Mouse (Mus musculus): Measurements from ENCODE around the gene Nfib. TPM values are rescaled to one million over a fixed set of nuclear protein-coding genes. Genes with fewer than 3 reads are reported as not detected.

Nfib gene
- polyA plus RNA-seq, 1 experiment from 2014 or later = 263 TPM

- Histone ChIP-seq H3K4me1 (replicated peaks; ENCODE audit: control insufficient read depth, insufficient read depth, low read length) (peaks cover 32% of the 10 kb centered on the region), H3K27ac (ENCODE audit: low read length) (peak overlapping the region; percentile 82)
Observed at GRCm38 (mm10) chr4:82622321-82622836, 83.2 kb downstream of the Nfib start.

DNA sequence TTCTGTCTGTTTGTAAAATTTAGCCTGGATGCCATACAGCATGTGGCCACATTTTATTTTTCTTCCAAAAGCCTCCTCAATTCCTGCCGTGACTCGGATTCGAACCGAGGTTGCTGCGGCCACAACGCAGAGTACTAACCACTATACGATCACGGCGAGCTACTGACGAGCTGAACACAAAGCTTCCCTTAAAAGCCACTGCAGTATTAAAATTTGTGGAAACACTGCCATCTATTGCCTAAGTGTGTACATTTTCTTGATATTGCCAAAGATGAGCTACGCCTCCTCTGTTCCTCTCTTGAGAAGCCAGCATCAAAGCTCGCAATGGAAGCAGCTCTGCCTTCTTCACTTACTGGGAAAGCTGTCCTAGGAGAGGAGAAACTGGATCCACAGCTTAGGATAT, 86.0 kb downstream of the Nfib start:
- ATAC-seq = peak; percentile 51
- 48% methylated on average over 12 of the region's 12 CpGs for WGBS
- H3K27me3 ChIP-seq (replicated peaks; ENCODE audit: control insufficient read depth, insufficient read depth, low read length) = no peaks in the 10 kb centered on the region
- peak overlapping the region; percentile 11; the same call in 1 of the 2 replicates for H3K27ac ChIP-seq (ENCODE audit: low read length)
- H3K9ac ChIP-seq (replicated peaks; ENCODE audit: low read depth, low read length) = no peak overlapping the region
- H3K4me2 ChIP-seq (ENCODE audit: low read length) = no peak overlapping the region
- H3K4me1 ChIP-seq (replicated peaks; ENCODE audit: control insufficient read depth, insufficient read depth, low read length) = peaks cover 36% of the 10 kb centered on the region
- H3K9me3 ChIP-seq (ENCODE audit: control insufficient read depth, low read length) = no peaks in the 10 kb centered on the region
- H3K4me3 ChIP-seq (replicated peaks; ENCODE audit: low read length) = no peak overlapping the region
- H3K36me3 ChIP-seq (ENCODE audit: control insufficient read depth, insufficient read depth) = no peaks in the 10 kb centered on the region

More at GRCm38 (mm10) chr4:82622321-82622836, 83.2 kb downstream of the Nfib start:
- Histone ChIP-seq H3K4me2 (ENCODE audit: low read length) (no peak overlapping the region), H3K9me3 (ENCODE audit: control insufficient read depth, low read length) (no peaks in the 10 kb centered on the region), H3K36me3 (ENCODE audit: control insufficient read depth, insufficient read depth) (no peaks in the 10 kb centered on the region), H3K4me3 (replicated peaks; ENCODE audit: low read length) (no peak overlapping the region), H3K27me3 (replicated peaks; ENCODE audit: control insufficient read depth, insufficient read depth, low read length) (no peaks in the 10 kb centered on the region), H3K9ac (replicated peaks; ENCODE audit: low read depth, low read length) (no peak overlapping the region)
- peak; percentile 83 for ATAC-seq
- 1% methylated on average over 3 of the region's 3 CpGs for WGBS

DNA sequence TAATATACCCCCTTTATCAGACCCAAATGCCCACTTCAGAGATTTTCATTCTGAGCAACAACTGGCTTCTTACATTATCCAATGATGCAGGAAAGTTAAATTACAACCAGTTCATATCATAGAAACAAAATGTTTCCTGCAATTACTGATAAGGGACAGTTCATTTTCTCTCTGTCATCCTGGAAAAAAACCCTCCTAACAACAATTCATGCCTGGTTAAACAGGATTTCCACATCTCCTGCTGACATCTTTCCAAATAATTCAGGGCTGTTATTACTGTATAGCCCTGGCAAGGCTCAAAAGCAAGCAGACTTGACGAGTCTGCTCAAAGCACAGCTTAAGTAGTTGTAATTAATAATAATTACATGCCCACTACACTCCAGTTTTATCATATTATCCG, 86.5 kb downstream of the Nfib start:
- H3K9ac ChIP-seq (replicated peaks; ENCODE audit: low read depth, low read length) = no peak overlapping the region
- peaks cover 40% of the 10 kb centered on the region for H3K4me1 ChIP-seq (replicated peaks; ENCODE audit: control insufficient read depth, insufficient read depth, low read length)
- H3K36me3 ChIP-seq (ENCODE audit: control insufficient read depth, insufficient read depth) = no peaks in the 10 kb centered on the region
- H3K27me3 ChIP-seq (replicated peaks; ENCODE audit: control insufficient read depth, insufficient read depth, low read length) = no peaks in the 10 kb centered on the region
- no peak overlapping the region for H3K4me3 ChIP-seq (replicated peaks; ENCODE audit: low read length)
- 12% methylated on average over 2 of the region's 2 CpGs for WGBS
- H3K9me3 ChIP-seq (ENCODE audit: control insufficient read depth, low read length) = no peaks in the 10 kb centered on the region
- no peak overlapping the region for H3K4me2 ChIP-seq (ENCODE audit: low read length)
- H3K27ac ChIP-seq (ENCODE audit: low read length) = no peak overlapping the region
- ATAC-seq = no peak

DNA sequence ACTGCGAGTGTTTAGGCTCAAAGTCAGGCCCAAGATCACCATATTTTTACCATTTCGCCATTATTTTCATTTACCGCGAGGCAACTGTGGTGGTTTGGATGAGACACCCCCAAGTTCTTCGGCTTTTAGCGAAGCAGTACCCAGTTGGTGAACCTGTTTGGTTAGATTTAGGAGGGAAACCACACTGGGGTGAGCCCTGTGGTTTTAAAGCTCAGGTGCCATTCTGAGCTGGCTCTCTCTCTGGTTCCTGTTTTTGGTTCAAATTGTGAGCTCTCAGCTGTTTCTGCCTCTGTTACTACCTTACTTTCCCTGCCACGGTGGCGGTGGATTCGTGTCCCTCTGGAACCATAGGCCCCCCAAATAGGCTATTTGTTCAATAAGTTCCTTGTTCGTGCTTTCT, 88.3 kb downstream of the Nfib start:
- 93% methylated on average over 10 of the region's 10 CpGs for WGBS
- Histone ChIP-seq H3K4me3 (replicated peaks; ENCODE audit: low read length) (no peak overlapping the region), H3K9ac (replicated peaks; ENCODE audit: low read depth, low read length) (no peak overlapping the region), H3K36me3 (ENCODE audit: control insufficient read depth, insufficient read depth) (no peaks in the 10 kb centered on the region), H3K4me1 (replicated peaks; ENCODE audit: control insufficient read depth, insufficient read depth, low read length) (peaks cover 34% of the 10 kb centered on the region), H3K27ac (ENCODE audit: low read length) (no peak overlapping the region), H3K27me3 (replicated peaks; ENCODE audit: control insufficient read depth, insufficient read depth, low read length) (no peaks in the 10 kb centered on the region), H3K4me2 (ENCODE audit: low read length) (no peak overlapping the region), H3K9me3 (ENCODE audit: control insufficient read depth, low read length) (no peaks in the 10 kb centered on the region)
- no peak for ATAC-seq

DNA sequence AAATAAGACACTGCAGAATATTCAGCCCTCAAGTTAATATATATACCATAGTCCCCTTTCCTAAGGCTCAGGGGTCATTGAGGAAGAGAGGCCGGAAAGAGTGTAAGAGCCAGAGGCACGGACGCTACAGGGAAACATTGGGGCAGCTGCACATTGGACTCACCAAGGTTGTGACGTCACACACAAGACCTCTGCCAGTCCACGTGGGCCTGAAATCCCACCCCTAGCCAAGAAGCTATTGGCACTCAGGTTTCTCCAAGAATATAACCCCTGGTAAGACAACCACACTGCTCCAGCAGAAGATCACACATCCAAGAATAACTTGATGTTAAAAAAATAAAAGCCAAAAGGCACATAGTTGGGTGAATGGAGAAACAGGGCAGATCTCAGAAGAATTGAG, 89.8 kb downstream of the Nfib start:
- Histone ChIP-seq H3K4me3 (replicated peaks; ENCODE audit: low read length) (no peak overlapping the region), H3K9ac (replicated peaks; ENCODE audit: low read depth, low read length) (no peak overlapping the region), H3K4me2 (ENCODE audit: low read length) (no peak overlapping the region), H3K27me3 (replicated peaks; ENCODE audit: control insufficient read depth, insufficient read depth, low read length) (no peaks in the 10 kb centered on the region), H3K4me1 (replicated peaks; ENCODE audit: control insufficient read depth, insufficient read depth, low read length) (peaks cover 25% of the 10 kb centered on the region), H3K36me3 (ENCODE audit: control insufficient read depth, insufficient read depth) (no peaks in the 10 kb centered on the region), H3K27ac (ENCODE audit: low read length) (no peak overlapping the region), H3K9me3 (ENCODE audit: control insufficient read depth, low read length) (no peaks in the 10 kb centered on the region)
- no peak for ATAC-seq
- WGBS = 83% methylated on average over 5 of the region's 5 CpGs

GRCm38 (mm10) chr4:82614466-82614805, 91.1 kb downstream of the Nfib start:
- ATAC-seq = peak; percentile 45; the same call in 1 of the 2 replicates
- H3K9me3 ChIP-seq (ENCODE audit: control insufficient read depth, low read length) = no peaks in the 10 kb centered on the region
- 14% methylated on average over 7 of the region's 7 CpGs for whole genome bisulfite sequencing
- peak overlapping the region; percentile 26; the same call in 1 of the 2 replicates for H3K9ac ChIP-seq (replicated peaks; ENCODE audit: low read depth, low read length)
- H3K4me3 ChIP-seq (replicated peaks; ENCODE audit: low read length) = no peak overlapping the region
- no peak overlapping the region for H3K4me2 ChIP-seq (ENCODE audit: low read length)
- no peaks in the 10 kb centered on the region for H3K36me3 ChIP-seq (ENCODE audit: control insufficient read depth, insufficient read depth)
- H3K27ac ChIP-seq (ENCODE audit: low read length) = peak overlapping the region; percentile 69
- peaks cover 25% of the 10 kb centered on the region for H3K4me1 ChIP-seq (replicated peaks; ENCODE audit: control insufficient read depth, insufficient read depth, low read length)
- H3K27me3 ChIP-seq (replicated peaks; ENCODE audit: control insufficient read depth, insufficient read depth, low read length) = no peaks in the 10 kb centered on the region

DNA sequence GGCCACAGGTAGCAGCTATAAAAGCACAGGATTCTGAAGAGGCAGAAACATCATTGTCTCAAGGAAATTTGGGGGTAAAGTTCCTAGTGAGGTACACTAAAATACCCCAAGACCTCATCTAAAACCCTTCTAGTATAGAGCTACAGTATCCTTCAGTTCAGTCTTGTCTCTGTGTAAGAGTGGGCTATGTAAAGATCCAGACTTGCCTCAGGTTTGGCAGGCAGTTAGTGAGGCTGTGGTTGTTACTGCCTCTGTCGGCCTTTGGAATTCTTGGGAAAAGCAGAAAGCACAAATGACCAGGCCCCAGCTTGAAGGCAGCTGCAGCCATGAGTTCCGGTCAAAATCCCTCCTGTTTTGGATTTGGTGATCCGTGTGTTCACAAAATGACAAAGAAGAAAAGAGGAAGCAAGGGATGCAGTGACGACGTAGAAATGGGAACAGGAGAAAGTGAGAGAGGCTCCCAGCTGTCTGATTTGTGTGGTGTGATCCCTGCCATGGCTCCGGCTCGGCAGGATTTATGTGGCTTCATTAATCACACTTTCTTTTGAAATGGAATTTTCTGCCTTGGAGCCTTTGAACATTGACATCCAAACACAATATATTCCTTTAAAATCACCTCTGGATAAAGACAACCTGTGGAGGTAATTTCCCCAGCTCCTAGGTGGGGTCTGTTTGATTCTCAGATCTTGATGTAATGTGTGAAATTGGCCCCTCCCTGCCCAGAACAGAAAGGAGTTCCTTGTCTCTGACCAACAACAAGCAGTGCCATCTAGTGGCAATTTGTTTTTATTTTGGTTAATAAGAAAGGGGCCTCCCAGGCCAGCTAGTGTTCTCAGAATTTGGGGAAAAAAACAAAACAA, 91.7 kb downstream of the Nfib start:
- Histone ChIP-seq H3K9me3 (ENCODE audit: control insufficient read depth, low read length) (no peaks in the 10 kb centered on the region), H3K27ac (ENCODE audit: low read length) (peak overlapping the region; percentile 20), H3K4me1 (replicated peaks; ENCODE audit: control insufficient read depth, insufficient read depth, low read length) (peaks cover 23% of the 10 kb centered on the region), H3K27me3 (replicated peaks; ENCODE audit: control insufficient read depth, insufficient read depth, low read length) (no peaks in the 10 kb centered on the region), H3K4me2 (ENCODE audit: low read length) (peak overlapping the region; percentile 29), H3K36me3 (ENCODE audit: control insufficient read depth, insufficient read depth) (no peaks in the 10 kb centered on the region), H3K4me3 (replicated peaks; ENCODE audit: low read length) (no peak overlapping the region), H3K9ac (replicated peaks; ENCODE audit: low read depth, low read length) (peak overlapping the region; percentile 22; the same call in 1 of the 2 replicates)
- ATAC-seq = peak; percentile 73
- 13% methylated on average over 7 of the region's 7 CpGs for WGBS

- H3K27ac ChIP-seq (ENCODE audit: low read length) = no peak overlapping the region
- no peaks in the 10 kb centered on the region for H3K9me3 ChIP-seq (ENCODE audit: control insufficient read depth, low read length)
- H3K4me1 ChIP-seq (replicated peaks; ENCODE audit: control insufficient read depth, insufficient read depth, low read length) = peaks cover 22% of the 10 kb centered on the region
- no peak overlapping the region for H3K4me3 ChIP-seq (replicated peaks; ENCODE audit: low read length)
- H3K4me2 ChIP-seq (ENCODE audit: low read length) = no peak overlapping the region
- H3K9ac ChIP-seq (replicated peaks; ENCODE audit: low read depth, low read length) = no peak overlapping the region
- WGBS = 49% methylated on average over 4 of the region's 4 CpGs
- ATAC-seq = no peak
- H3K27me3 ChIP-seq (replicated peaks; ENCODE audit: control insufficient read depth, insufficient read depth, low read length) = no peaks in the 10 kb centered on the region
- H3K36me3 ChIP-seq (ENCODE audit: control insufficient read depth, insufficient read depth) = no peaks in the 10 kb centered on the region
Observed at GRCm38 (mm10) chr4:82609676-82610075, 95.9 kb downstream of the Nfib start.

GRCm38 (mm10) chr4:82608768-82609610, 96.6 kb downstream of the Nfib start:
- H3K4me3 ChIP-seq (replicated peaks; ENCODE audit: low read length) = no peak overlapping the region
- no peaks in the 10 kb centered on the region for H3K27me3 ChIP-seq (replicated peaks; ENCODE audit: control insufficient read depth, insufficient read depth, low read length)
- no peak overlapping the region for H3K27ac ChIP-seq (ENCODE audit: low read length)
- no peak overlapping the region for H3K4me2 ChIP-seq (ENCODE audit: low read length)
- no peaks in the 10 kb centered on the region for H3K36me3 ChIP-seq (ENCODE audit: control insufficient read depth, insufficient read depth)
- no peak overlapping the region for H3K9ac ChIP-seq (replicated peaks; ENCODE audit: low read depth, low read length)
- 79% methylated on average over 9 of the region's 9 CpGs for WGBS
- peaks cover 20% of the 10 kb centered on the region for H3K4me1 ChIP-seq (replicated peaks; ENCODE audit: control insufficient read depth, insufficient read depth, low read length)
- H3K9me3 ChIP-seq (ENCODE audit: control insufficient read depth, low read length) = no peaks in the 10 kb centered on the region
- no peak for ATAC-seq

Measured in forebrain, embryonic 16.5 days (tissue).